Mouse (Mus musculus) MEL (cell line): ENCODE results near the gene Kcnh7. TPM values are rescaled to one million over a fixed set of nuclear protein-coding genes. Genes with fewer than 3 reads are reported as not detected.

ENCODE experiments used
- DNase-seq: peaks from one replicate; pipeline ENCODE4 v3.0.0; 2011; ENCODE audit warnings: low read depth, low spot score
- H3K27ac ChIP-seq: 2 replicates; pipeline ENCODE4 v1.5.1; 2012; ENCODE audit warnings: low read depth, mild to moderate bottlenecking, control low read depth, low read length, moderate library complexity; ENCODE audit not compliant: control insufficient read depth
- H3K27me3 ChIP-seq, 2 experiments: fragments of 150-350 bp in 1 of 2; sonication (generic) in 1 of 2; 2 replicates each; pipeline ENCODE4 v1.6.1; 2012; ENCODE audit warnings: low read length in 2 of 2, mild to moderate bottlenecking in 2 of 2, improper control_type of control experiment in 1 of 2, moderate library complexity in 1 of 2; ENCODE audit not compliant: insufficient read depth in 2 of 2, control insufficient read depth in 1 of 2
- H3K36me3 ChIP-seq, 2 experiments: 2 replicates each; pipeline ENCODE4 v1.6.1; 2012 to 2014; ENCODE audit warnings: low read length in 2 of 2, improper control_type of control experiment in 1 of 2, inconsistent platforms in 1 of 2, mild to moderate bottlenecking in 1 of 2; ENCODE audit not compliant: insufficient read depth in 2 of 2, control insufficient read depth in 1 of 2
- H3K4me1 ChIP-seq, 2 experiments: fragments of 150-350 bp in 1 of 2; sonication (generic) in 1 of 2; 2 replicates each; pipeline ENCODE4 v1.6.1; 2012; ENCODE audit warnings: low read length in 2 of 2, improper control_type of control experiment in 1 of 2, mild to moderate bottlenecking in 1 of 2; ENCODE audit not compliant: insufficient read depth in 2 of 2, control insufficient read depth in 1 of 2
- H3K4me3 ChIP-seq, 2 experiments: fragments of 150-350 bp in 1 of 2; sonication (generic) in 1 of 2; 2 replicates each; pipeline ENCODE4 v1.5.1; 2012; ENCODE audit warnings: low read depth in 2 of 2, low read length in 2 of 2, mild to moderate bottlenecking in 2 of 2, moderate library complexity in 2 of 2, control low read depth in 1 of 2, improper control_type of control experiment in 1 of 2; ENCODE audit not compliant: control insufficient read depth in 1 of 2, insufficient read depth in 1 of 2
- H3K79me2 ChIP-seq: 2 replicates; pipeline ENCODE4 v1.6.1; 2012; ENCODE audit warnings: mild to moderate bottlenecking, low read length, moderate library complexity; ENCODE audit not compliant: control insufficient read depth, poor library complexity, insufficient read depth
- H3K9ac ChIP-seq: 2 replicates; pipeline ENCODE4 v1.6.1; 2012; ENCODE audit warnings: low read depth, mild to moderate bottlenecking, control low read depth, low read length, moderate library complexity; ENCODE audit not compliant: control insufficient read depth, poor library complexity, severe bottlenecking
- H3K9me3 ChIP-seq: fragments of 150-350 bp; sonication (generic); replicated peaks from 2 replicates; pipeline ENCODE4 v1.6.1; 2012; ENCODE audit warnings: mild to moderate bottlenecking, low read length, improper control_type of control experiment, moderate library complexity; ENCODE audit not compliant: insufficient read depth
- CHD2 ChIP-seq: IDR thresholded peaks from 2 replicates; pipeline ENCODE4 v1.6.1; 2011; ENCODE audit warnings: low read length, improper control_type of control experiment
- ELF1 ChIP-seq: IDR thresholded peaks from 2 replicates; pipeline ENCODE4 v1.6.1; 2014; ENCODE audit warnings: low read depth, mild to moderate bottlenecking, inconsistent platforms, low read length, improper control_type of control experiment, moderate library complexity
- ETS1 ChIP-seq: IDR thresholded peaks from 2 replicates; pipeline ENCODE4 v1.6.1; 2012; ENCODE audit warnings: low read depth, mild to moderate bottlenecking, inconsistent platforms, low read length, improper control_type of control experiment, moderate library complexity
- GABPA ChIP-seq: IDR thresholded peaks from 2 replicates; pipeline ENCODE4 v1.6.1; 2012; ENCODE audit warnings: low read depth, mild to moderate bottlenecking, inconsistent platforms, low read length, improper control_type of control experiment, moderate library complexity
- MAX ChIP-seq: IDR thresholded peaks from 2 replicates; pipeline ENCODE4 v1.6.1; 2011; ENCODE audit warnings: low read length, improper control_type of control experiment
- MEF2A ChIP-seq: IDR thresholded peaks from 2 replicates; pipeline ENCODE4 v1.6.1; 2014; ENCODE audit warnings: low read depth, mild to moderate bottlenecking, inconsistent platforms, low read length, improper control_type of control experiment; ENCODE audit not compliant: poor library complexity, insufficient replicate concordance, severe bottlenecking; ENCODE audit errors: extremely low read depth
- MYC ChIP-seq: IDR thresholded peaks from 2 replicates; pipeline ENCODE4 v1.6.1; 2011; ENCODE audit warnings: low read depth, mild to moderate bottlenecking, low read length, improper control_type of control experiment, moderate library complexity
- NRF1 ChIP-seq: IDR thresholded peaks from 2 replicates; pipeline ENCODE4 v1.6.1; 2014; ENCODE audit warnings: low read depth, mild to moderate bottlenecking, inconsistent platforms, low read length, improper control_type of control experiment, moderate library complexity; ENCODE audit not compliant: poor library complexity, insufficient read depth, severe bottlenecking
- POLR2AphosphoS2 ChIP-seq: IDR thresholded peaks from 2 replicates; pipeline ENCODE4 v1.6.1; 2011; ENCODE audit warnings: low read length, improper control_type of control experiment
- RCOR1 ChIP-seq: IDR thresholded peaks from 2 replicates; pipeline ENCODE4 v1.6.1; 2012; ENCODE audit warnings: low read depth, mild to moderate bottlenecking, inconsistent platforms, low read length, improper control_type of control experiment
- SMC3 ChIP-seq: IDR thresholded peaks from 2 replicates; pipeline ENCODE4 v1.6.1; 2011; ENCODE audit warnings: low read depth, low read length, improper control_type of control experiment
- TAL1 ChIP-seq: IDR thresholded peaks from 2 replicates; pipeline ENCODE4 v1.6.1; 2012; ENCODE audit warnings: mild to moderate bottlenecking, inconsistent platforms, low read length, moderate library complexity, mixed read lengths
- TCF12 ChIP-seq: IDR thresholded peaks from 2 replicates; pipeline ENCODE4 v1.6.1; 2014; ENCODE audit warnings: low read depth, mild to moderate bottlenecking, inconsistent platforms, low read length, improper control_type of control experiment, moderate library complexity
- UBTF ChIP-seq: IDR thresholded peaks from 2 replicates; pipeline ENCODE4 v1.6.1; 2012; ENCODE audit warnings: low read depth, mild to moderate bottlenecking, inconsistent platforms, low read length, improper control_type of control experiment, moderate library complexity, borderline replicate concordance; ENCODE audit not compliant: insufficient read depth
- USF2 ChIP-seq, 2 experiments: IDR thresholded peaks; 2 replicates each; pipeline ENCODE4 v1.6.1; 2011 to 2012; ENCODE audit warnings: improper control_type of control experiment in 2 of 2, low read length in 2 of 2, borderline replicate concordance in 1 of 2, inconsistent platforms in 1 of 2, low read depth in 1 of 2, mild to moderate bottlenecking in 1 of 2; ENCODE audit not compliant: insufficient read depth in 1 of 2
- ZKSCAN1 ChIP-seq: IDR thresholded peaks from 2 replicates; pipeline ENCODE4 v1.6.1; 2012; ENCODE audit warnings: low read depth, mild to moderate bottlenecking, inconsistent platforms, low read length, improper control_type of control experiment, moderate library complexity
- ZMIZ1 ChIP-seq: IDR thresholded peaks from 2 replicates; pipeline ENCODE4 v1.6.1; 2012; ENCODE audit warnings: low read depth, mild to moderate bottlenecking, inconsistent platforms, low read length, improper control_type of control experiment, moderate library complexity
- polyA plus RNA-seq, 2 experiments: library from polyadenylated mRNA; stranded (reverse) in 1 of 2; unstranded in 1 of 2; fragments of >175 nt in 1 of 2; fragments of >200 nt in 1 of 2; gene quantifications; 2 replicates each; pipeline versions ENCODE4 v1.2.1 to v1.2.4; 2012; ENCODE audit warnings: low replicate concordance in 2 of 2, low read depth in 1 of 2; ENCODE audit not compliant: insufficient read length in 2 of 2, insufficient read depth in 1 of 2, missing spikeins in 1 of 2
- total RNA-seq: library from RNA; depleted of rRNA; stranded (reverse); fragments of 300-350 nt; gene quantifications from 2 replicates; pipeline ENCODE4 v1.2.3, GENCODE M21; 2012; rRNA removed

Gene Kcnh7
- total RNA-seq, result under 0.01 and 0.03 TPM in 2 replicates
- polyA plus RNA-seq, result under 1 TPM in 1 of 2 experiments, not detected in 1; 0.13 TPM

GRCm38 (mm10) chr2:63183563-63184545 is at the start of gene Kcnh7:
Gene Kcnh7 (minus strand): TSS chr2:63184287.
- Histone ChIP-seq H3K4me3 (no peak within 1 kb of the TSS), H3K9ac (no peak within 1 kb of the TSS)
- no peak for TF ChIP-seq ETS1
- TF ChIP-seq UBTF, result no peak
- TF ChIP-seq POLR2AphosphoS2, result no peak
- TF ChIP-seq MYC, result no peak
- no peak for TF ChIP-seq ZMIZ1
- no peak for TF ChIP-seq GABPA
- TF ChIP-seq NRF1, result no peak
- TF ChIP-seq ZKSCAN1, result no peak
- no peak for TF ChIP-seq MAX

GRCm38 (mm10) chr2:63207435-63207834 is 23.3 kb upstream of the Kcnh7 start:
- Histone ChIP-seq H3K79me2 (no peaks in the 10 kb centered on the region), H3K4me1 (no peaks in the 10 kb centered on the region)
- TF ChIP-seq MEF2A (no peak), RCOR1 (no peak), ZMIZ1 (no peak), ELF1 (no peak), CHD2 (no peak), TCF12 (no peak), SMC3 (no peak), USF2 (IDR thresholded peaks at IDR 0.05; ENCODE audit: borderline replicate concordance in 1 of 2, insufficient read depth in 1 of 2, low read depth in 1 of 2, low read length in 2 of 2) (no peak), TAL1 (no peak)
- TF ChIP-seq, all 39 proteins: peak for 0
- DNase-seq, result no peak
- Histone ChIP-seq H3K27me3 (no peaks in the 10 kb centered on the region), H3K27ac (no peak overlapping the region), H3K9me3 (no peaks in the 10 kb centered on the region), H3K36me3 (no peaks in the 10 kb centered on the region), H3K9ac (no peak overlapping the region), H3K4me3 (no peak overlapping the region)

More at GRCm38 (mm10) chr2:63183563-63184545, at the start of gene Kcnh7:
- Histone ChIP-seq H3K27ac (no peak within 1 kb of the TSS), H3K27me3 (no peaks in the 10 kb centered on the region), H3K9me3 (no peaks in the 10 kb centered on the region), H3K4me1 (no peaks in the 10 kb centered on the region), H3K36me3 (no peaks in the 10 kb centered on the region), H3K79me2 (no peaks in the 10 kb centered on the region)
- DNase-seq, result no peak
